ENCODE assay signal across 7 mouse cellular contexts in genomic region chr14:106011991-106012427, GRCm38 (mm10).
DNase-seq lines count a peak whose midpoint lies in the region; ATAC-seq lines count a peak whose summit lies in the region.

No protein-coding gene starts in this region.

- no peak overlapping the region for H3K9ac ChIP-seq in embryonic facial prominence, embryonic 15.5 days

- H3K4me1 ChIP-seq in embryonic facial prominence, embryonic 15.5 days, result no peaks in the 10 kb centered on the region

- H3K27me3 ChIP-seq in embryonic facial prominence, embryonic 15.5 days, result no peaks in the 10 kb centered on the region

- no peaks in the 10 kb centered on the region for H3K36me3 ChIP-seq in embryonic facial prominence, embryonic 15.5 days

- no peak overlapping the region for H3K4me2 ChIP-seq in embryonic facial prominence, embryonic 15.5 days (replicated peaks)

- no peak overlapping the region for H3K27ac ChIP-seq in embryonic facial prominence, embryonic 15.5 days (replicated peaks)

- WGBS in embryonic facial prominence, embryonic 15.5 days, result 71% methylated on average over 6 of the region's 6 CpGs

- 0 out of 2 replicates have a peak, but pooled peaks cover 5% of the 10 kb centered on the region for H3K9me3 ChIP-seq in embryonic facial prominence, embryonic 15.5 days (replicated peaks)

- H3K4me3 ChIP-seq in embryonic facial prominence, embryonic 15.5 days (replicated peaks), result no peak overlapping the region

- 0 out of 2 replicates have a peak, but pooled peaks have one; percentile 24 for ATAC-seq in embryonic facial prominence, embryonic 15.5 days (ENCODE audit: insufficient number of reproducible peaks, low FRiP score, low TSS enrichment, low read depth)

- DNase-seq in ovary, postnatal 36 days (ENCODE audit: low spot score), result peak; percentile 27
- no peak for DNase-seq in ovary, postnatal 14 days (ENCODE audit: low spot score)
- DNase-seq in kidney, adult 8-10 months, result peak; percentile 7 to 16
- peak; percentile 15 to 16 for DNase-seq in right cerebral cortex, postnatal 36 days (ENCODE audit: low spot score in 2 of 2)
- DNase-seq in embryo, embryonic 9.5 days (ENCODE audit: extremely low spot score), result no peak
- no peak for DNase-seq in spleen, postnatal 10 days (ENCODE audit: low spot score in 2 of 2)

Comparison
In these comparisons a context has a peak if more than half of its experiments do, and no peak if none do; other contexts are left out.
1. DNase-seq: peak in ovary, postnatal 36 days (single experiment), kidney, adult 8-10 months (2 of 2) and right cerebral cortex, postnatal 36 days (2 of 2); none in ovary, postnatal 14 days (single experiment), embryo, embryonic 9.5 days (single experiment) and spleen, postnatal 10 days (0 of 2).